Mouse (Mus musculus): ENCODE results near the gene Pcca. TPM values are rescaled to one million over a fixed set of nuclear protein-coding genes. Genes with fewer than 3 reads are reported as not detected.

The Pcca gene
- polyA plus RNA-seq, 1 experiment = 4.8 TPM

- DNase-seq (ENCODE audit: low read depth in 1 of 2, low spot score in 2 of 2) = no peak
- WGBS = 96% methylated on average over 4 of the region's 4 CpGs
- Histone ChIP-seq H3K36me3 (ENCODE audit: control insufficient read depth, insufficient read depth, low read length) (no peaks in the 10 kb centered on the region), H3K27me3 (ENCODE audit: control insufficient read depth, insufficient read depth, low read length) (no peaks in the 10 kb centered on the region), H3K27ac (ENCODE audit: insufficient read depth, low read length) (no peak overlapping the region), H3K4me3 (ENCODE audit: extremely low read depth, insufficient read depth, insufficient read length) (no peak overlapping the region), H3K4me1 (ENCODE audit: control insufficient read depth, insufficient read depth, insufficient read length) (no peaks in the 10 kb centered on the region)
- TF ChIP-seq POLR2A (IDR thresholded peaks at IDR 0.05; ENCODE audit: low read depth, low read length) (no peak), CTCF (IDR thresholded peaks at IDR 0.05; ENCODE audit: extremely low read depth, insufficient read depth, insufficient read length, insufficient replicate concordance) (no peak)
Observed at GRCm38 (mm10) chr14:122586942-122587341, 52.8 kb downstream of the Pcca start.

- TF ChIP-seq CTCF (IDR thresholded peaks at IDR 0.05; ENCODE audit: extremely low read depth, insufficient read depth, insufficient read length, insufficient replicate concordance) (no peak), POLR2A (IDR thresholded peaks at IDR 0.05; ENCODE audit: low read depth, low read length) (no peak)
- H3K27ac ChIP-seq (ENCODE audit: insufficient read depth, low read length) = no peak overlapping the region
- 68% methylated on average over 5 of the region's 5 CpGs for WGBS
- no peaks in the 10 kb centered on the region for H3K36me3 ChIP-seq (ENCODE audit: control insufficient read depth, insufficient read depth, low read length)
- H3K27me3 ChIP-seq (ENCODE audit: control insufficient read depth, insufficient read depth, low read length) = no peaks in the 10 kb centered on the region
- H3K4me3 ChIP-seq (ENCODE audit: extremely low read depth, insufficient read depth, insufficient read length) = no peak overlapping the region
- no peaks in the 10 kb centered on the region for H3K4me1 ChIP-seq (ENCODE audit: control insufficient read depth, insufficient read depth, insufficient read length)
- no peak for DNase-seq (ENCODE audit: low read depth in 1 of 2, low spot score in 2 of 2)
Observed at GRCm38 (mm10) chr14:122597534-122597933, 63.4 kb downstream of the Pcca start.

- no peak overlapping the region for H3K27ac ChIP-seq (ENCODE audit: insufficient read depth, low read length)
- no peak overlapping the region for H3K4me3 ChIP-seq (ENCODE audit: extremely low read depth, insufficient read depth, insufficient read length)
- no peaks in the 10 kb centered on the region for H3K36me3 ChIP-seq (ENCODE audit: control insufficient read depth, insufficient read depth, low read length)
- H3K27me3 ChIP-seq (ENCODE audit: control insufficient read depth, insufficient read depth, low read length) = no peaks in the 10 kb centered on the region
- DNase-seq (ENCODE audit: low read depth in 1 of 2, low spot score in 2 of 2) = no peak
- 69% methylated on average over 2 of the region's 2 CpGs for WGBS
- no peaks in the 10 kb centered on the region for H3K4me1 ChIP-seq (ENCODE audit: control insufficient read depth, insufficient read depth, insufficient read length)
- no peak for TF ChIP-seq CTCF (IDR thresholded peaks at IDR 0.05; ENCODE audit: extremely low read depth, insufficient read depth, insufficient read length, insufficient replicate concordance)
- no peak for TF ChIP-seq POLR2A (IDR thresholded peaks at IDR 0.05; ENCODE audit: low read depth, low read length)
Observed at GRCm38 (mm10) chr14:122598802-122599201, 64.7 kb downstream of the Pcca start.

GRCm38 (mm10) chr14:122599839-122600238 is 65.7 kb downstream of the Pcca start:
- DNase-seq (ENCODE audit: low read depth in 1 of 2, low spot score in 2 of 2) = no peak
- H3K4me1 ChIP-seq (ENCODE audit: control insufficient read depth, insufficient read depth, insufficient read length) = no peaks in the 10 kb centered on the region
- no peak overlapping the region for H3K4me3 ChIP-seq (ENCODE audit: extremely low read depth, insufficient read depth, insufficient read length)
- no peaks in the 10 kb centered on the region for H3K27me3 ChIP-seq (ENCODE audit: control insufficient read depth, insufficient read depth, low read length)
- no peak for TF ChIP-seq CTCF (IDR thresholded peaks at IDR 0.05; ENCODE audit: extremely low read depth, insufficient read depth, insufficient read length, insufficient replicate concordance)
- TF ChIP-seq POLR2A (IDR thresholded peaks at IDR 0.05; ENCODE audit: low read depth, low read length) = no peak
- 87% methylated on average over 9 of the region's 9 CpGs for WGBS
- H3K36me3 ChIP-seq (ENCODE audit: control insufficient read depth, insufficient read depth, low read length) = no peaks in the 10 kb centered on the region
- H3K27ac ChIP-seq (ENCODE audit: insufficient read depth, low read length) = no peak overlapping the region

GRCm38 (mm10) chr14:122602701-122603100 is 68.6 kb downstream of the Pcca start:
- Histone ChIP-seq H3K27me3 (ENCODE audit: control insufficient read depth, insufficient read depth, low read length) (no peaks in the 10 kb centered on the region), H3K4me1 (ENCODE audit: control insufficient read depth, insufficient read depth, insufficient read length) (no peaks in the 10 kb centered on the region), H3K36me3 (ENCODE audit: control insufficient read depth, insufficient read depth, low read length) (no peaks in the 10 kb centered on the region), H3K27ac (ENCODE audit: insufficient read depth, low read length) (no peak overlapping the region), H3K4me3 (ENCODE audit: extremely low read depth, insufficient read depth, insufficient read length) (no peak overlapping the region; the same call in 1 of the 2 replicates)
- no peak for DNase-seq (ENCODE audit: low read depth in 1 of 2, low spot score in 2 of 2)
- 89% methylated on average over 2 of the region's 2 CpGs for WGBS
- TF ChIP-seq POLR2A (IDR thresholded peaks at IDR 0.05; ENCODE audit: low read depth, low read length) (no peak), CTCF (IDR thresholded peaks at IDR 0.05; ENCODE audit: extremely low read depth, insufficient read depth, insufficient read length, insufficient replicate concordance) (no peak)

- Histone ChIP-seq H3K27ac (ENCODE audit: insufficient read depth, low read length) (no peak overlapping the region), H3K36me3 (ENCODE audit: control insufficient read depth, insufficient read depth, low read length) (no peaks in the 10 kb centered on the region), H3K4me1 (ENCODE audit: control insufficient read depth, insufficient read depth, insufficient read length) (no peaks in the 10 kb centered on the region), H3K4me3 (ENCODE audit: extremely low read depth, insufficient read depth, insufficient read length) (no peak overlapping the region), H3K27me3 (ENCODE audit: control insufficient read depth, insufficient read depth, low read length) (no peaks in the 10 kb centered on the region)
- TF ChIP-seq POLR2A (IDR thresholded peaks at IDR 0.05; ENCODE audit: low read depth, low read length) = no peak
- TF ChIP-seq CTCF (IDR thresholded peaks at IDR 0.05; ENCODE audit: extremely low read depth, insufficient read depth, insufficient read length, insufficient replicate concordance) = no peak
- WGBS = 91% methylated on average over 1 of the region's 1 CpGs
- DNase-seq (ENCODE audit: low read depth in 1 of 2, low spot score in 2 of 2) = no peak
Observed at GRCm38 (mm10) chr14:122606499-122606898, 72.4 kb downstream of the Pcca start.

GRCm38 (mm10) chr14:122607456-122607855 is 73.3 kb downstream of the Pcca start:
- DNase-seq (ENCODE audit: low read depth in 1 of 2, low spot score in 2 of 2) = no peak
- Histone ChIP-seq H3K4me3 (ENCODE audit: extremely low read depth, insufficient read depth, insufficient read length) (no peak overlapping the region), H3K36me3 (ENCODE audit: control insufficient read depth, insufficient read depth, low read length) (no peaks in the 10 kb centered on the region), H3K4me1 (ENCODE audit: control insufficient read depth, insufficient read depth, insufficient read length) (no peaks in the 10 kb centered on the region), H3K27me3 (ENCODE audit: control insufficient read depth, insufficient read depth, low read length) (no peaks in the 10 kb centered on the region), H3K27ac (ENCODE audit: insufficient read depth, low read length) (no peak overlapping the region)
- WGBS = 96% methylated on average over 4 of the region's 4 CpGs
- TF ChIP-seq POLR2A (IDR thresholded peaks at IDR 0.05; ENCODE audit: low read depth, low read length) (no peak), CTCF (IDR thresholded peaks at IDR 0.05; ENCODE audit: extremely low read depth, insufficient read depth, insufficient read length, insufficient replicate concordance) (no peak)
